Comparison of ENCODE assay signal across 10 mouse cellular contexts in the genomic region with DNA sequence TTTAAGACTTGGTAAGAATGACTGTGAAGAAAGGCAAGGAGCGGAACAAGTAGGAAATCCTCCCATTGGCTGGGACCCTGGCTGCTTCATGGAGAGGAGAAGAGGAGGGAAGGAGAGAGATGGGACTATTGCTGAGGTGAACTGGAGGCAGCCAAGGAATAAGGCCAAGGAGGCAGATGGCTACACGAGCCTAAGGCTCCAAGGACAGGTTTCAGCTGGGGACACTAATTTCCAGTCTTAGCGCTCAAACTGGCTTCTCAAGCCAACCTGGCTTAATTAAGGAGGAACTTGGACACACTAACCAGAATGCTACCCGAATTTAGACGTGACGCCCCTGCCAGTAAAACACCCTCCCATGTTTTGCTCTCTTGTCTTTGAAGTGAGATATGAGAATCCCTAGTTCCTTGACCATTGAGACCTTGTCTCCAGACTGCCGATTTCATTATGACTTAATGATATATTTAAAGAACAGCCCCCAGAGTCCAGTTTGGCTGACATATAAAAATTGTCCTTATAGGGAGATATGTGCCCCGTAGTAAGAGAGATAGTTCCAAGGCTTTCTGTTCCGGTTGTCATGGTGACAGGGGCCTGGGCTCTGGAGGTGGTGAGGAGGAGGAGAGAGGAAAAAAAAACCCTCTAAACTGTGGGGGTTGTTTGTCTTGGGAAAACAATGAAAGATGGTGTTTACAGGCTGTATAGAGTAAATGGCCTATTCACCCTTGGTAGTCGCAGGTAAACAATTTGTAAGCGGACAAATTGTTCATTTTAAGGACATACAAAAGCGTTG. TPM values are rescaled to one million over a fixed set of nuclear protein-coding genes. Genes with fewer than 3 reads are reported as not detected.
DNase-seq lines count a peak whose midpoint lies in the region.
"Had no signal": no experiment of that assay in that cellular context is flagged by ENCODE, and none has a peak within 500 bp of the region (broad histone marks: within the 10 kb centered on the region; RNA-seq: fewer than 3 reads in every experiment).

No protein-coding gene starts in this region.

- peak; percentile 36 for DNase-seq in adrenal gland, postnatal 10 days
- no peak for DNase-seq in adrenal gland, adult 18-20 months (ENCODE audit: low spot score in 2 of 2)
- DNase-seq in right cerebral cortex, adult 18-20 months, result peak; percentile 57
- DNase-seq in right cerebral cortex, postnatal 25 days, result no peak
- DNase-seq in layer of hippocampus, adult 8-10 months (ENCODE audit: low spot score in 2 of 2), result peak; percentile 34 to 49
- no peak for DNase-seq in MN1 (ENCODE audit: low spot score)
- no peak for DNase-seq in embryo, embryonic 10 days (ENCODE audit: low spot score)
- DNase-seq in embryo, embryonic 9.5 days (ENCODE audit: extremely low spot score), result no peak
- DNase-seq: heart, adult 2 months; heart, postnatal 4 days had no signal

RNA-seq across cellular contexts. Expression of gene Dhx40, which starts 48.3 kb away (rescaled TPM):
- total RNA-seq in adrenal gland, postnatal 10 days (2021), result 10 to 100 TPM; 28.8 to 33.4 TPM
- total RNA-seq in adrenal gland, adult 18-20 months (2021), result 10 to 100 TPM; 21.2 to 27.0 TPM
- total RNA-seq in layer of hippocampus, adult 8-10 months (2022), result 10 to 100 TPM; 25.2 to 34.7 (median 29.0) TPM

Comparison
In these comparisons a context has a peak if more than half of its experiments do, and no peak if none do; other contexts are left out.
1. DNase-seq: peak in adrenal gland, postnatal 10 days (single experiment), right cerebral cortex, adult 18-20 months (single experiment) and layer of hippocampus, adult 8-10 months (2 of 2); none in adrenal gland, adult 18-20 months (0 of 2), right cerebral cortex, postnatal 25 days (single experiment), MN1 (single experiment), embryo, embryonic 10 days (single experiment) and embryo, embryonic 9.5 days (single experiment).